Comparison of ENCODE assay signal across 8 mouse cellular contexts in the genomic region with DNA sequence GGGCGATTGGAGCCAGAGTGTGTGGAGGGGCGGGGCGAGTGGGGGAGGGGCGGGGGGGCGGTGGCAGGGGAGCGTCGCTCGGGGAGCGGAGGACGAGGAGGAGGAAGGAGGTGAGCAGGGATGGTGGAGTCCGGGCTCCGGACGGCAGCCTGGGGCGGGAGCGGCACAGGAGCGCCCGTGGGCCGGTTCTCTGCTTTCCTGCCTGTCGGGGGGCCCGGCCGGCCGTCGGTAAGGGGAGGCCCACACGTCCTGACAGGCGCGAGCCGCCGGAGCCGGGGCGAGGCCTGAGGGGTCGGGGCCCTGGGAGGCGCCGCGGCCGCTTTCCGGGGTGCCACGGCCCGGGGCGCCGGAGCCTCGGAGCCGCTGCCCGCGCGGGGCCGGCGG. TPM values are rescaled to one million over a fixed set of nuclear protein-coding genes. Genes with fewer than 3 reads are reported as not detected.
DNase-seq lines count a peak whose midpoint lies in the region; ATAC-seq and TF ChIP-seq lines count a peak whose summit lies in the region.

No protein-coding gene starts in this region.

- H3K4me2 ChIP-seq in kidney, embryonic 15.5 days, result peak overlapping the region; percentile 67
- peak overlapping the region; percentile 53 for H3K4me2 ChIP-seq in hindbrain, embryonic 12.5 days (replicated peaks)
- H3K4me2 ChIP-seq in midbrain, embryonic 14.5 days (ENCODE audit: low read length), result peak overlapping the region; percentile 66

- H3K9me3 ChIP-seq in kidney, embryonic 15.5 days (replicated peaks), result no peaks in the 10 kb centered on the region
- no peaks in the 10 kb centered on the region for H3K9me3 ChIP-seq in hindbrain, embryonic 12.5 days (replicated peaks)
- H3K9me3 ChIP-seq in midbrain, embryonic 14.5 days (ENCODE audit: control insufficient read depth, low read length), result no peaks in the 10 kb centered on the region

- peak overlapping the region; percentile 98 for H3K9ac ChIP-seq in kidney, embryonic 15.5 days
- H3K9ac ChIP-seq in hindbrain, embryonic 12.5 days, result peak overlapping the region; percentile 99
- peak overlapping the region; percentile 88 for H3K9ac ChIP-seq in midbrain, embryonic 14.5 days (replicated peaks; ENCODE audit: low read length)

- H3K4me1 ChIP-seq in kidney, embryonic 15.5 days, result peaks cover 20% of the 10 kb centered on the region
- H3K4me1 ChIP-seq in bone marrow, adult 2 months (ENCODE audit: control insufficient read depth, insufficient read depth, low read length), result no peaks in the 10 kb centered on the region; the same call in 1 of the 2 replicates
- H3K4me1 ChIP-seq in hindbrain, embryonic 12.5 days, result peaks cover 14% of the 10 kb centered on the region
- H3K4me1 ChIP-seq in midbrain, embryonic 14.5 days (ENCODE audit: control insufficient read depth, insufficient read depth, low read length), result peaks cover 21% of the 10 kb centered on the region

- H3K27ac ChIP-seq in kidney, embryonic 15.5 days, result peak overlapping the region; percentile 98
- peak overlapping the region; percentile 96 for H3K27ac ChIP-seq in bone marrow, adult 2 months (ENCODE audit: control insufficient read depth, insufficient read depth, low read depth, low read length, poor library complexity)
- H3K27ac ChIP-seq in hindbrain, embryonic 12.5 days, result peak overlapping the region; percentile 98
- H3K27ac ChIP-seq in midbrain, embryonic 14.5 days (replicated peaks; ENCODE audit: low read depth, low read length), result peak overlapping the region; percentile 95

- peak; percentile 68; the same call in 1 of the 2 replicates for TF ChIP-seq POLR2A in bone marrow, adult 2 months (IDR thresholded peaks at IDR 0.05; ENCODE audit: borderline replicate concordance, control insufficient read depth, low read depth, low read length)

- no peak for DNase-seq in kidney, postnatal 4 days
- DNase-seq in midbrain, embryonic 14.5 days, result no peak
- DNase-seq in cerebellum, postnatal 25 days, result no peak
- no peak for DNase-seq in adrenal gland, postnatal 25 days

- no peak for TF ChIP-seq CTCF in bone marrow, adult 2 months (IDR thresholded peaks at IDR 0.05; ENCODE audit: control insufficient read depth, insufficient read depth, low read length)

- 0% methylated on average over 39 of the region's 47 CpGs for WGBS in kidney, embryonic 15.5 days
- under 1% methylated on average over 36 of the region's 47 CpGs for WGBS in bone marrow, adult 2 months
- WGBS in hindbrain, embryonic 12.5 days, result under 1% methylated on average over 28 of the region's 47 CpGs
- WGBS in midbrain, embryonic 14.5 days, result under 1% methylated on average over 42 of the region's 47 CpGs

- no peak; the same call in 1 of the 2 replicates for ATAC-seq in kidney, embryonic 15.5 days (replicated peaks; ENCODE audit: low FRiP score)
- ATAC-seq in hindbrain, embryonic 12.5 days (ENCODE audit: low FRiP score), result peak; percentile 82; the same call in 1 of the 2 replicates
- ATAC-seq in midbrain, embryonic 14.5 days (ENCODE audit: low FRiP score, low TSS enrichment), result no peak
- ATAC-seq in frontal cortex, adult (ENCODE audit: low TSS enrichment), result no peak; the same call in 1 of the 2 replicates

- peak overlapping the region; percentile 96 for H3K4me3 ChIP-seq in kidney, embryonic 15.5 days (replicated peaks)
- peak overlapping the region; percentile 83 for H3K4me3 ChIP-seq in bone marrow, adult 2 months (replicated peaks; ENCODE audit: control insufficient read depth, low read depth, low read length)
- H3K4me3 ChIP-seq in hindbrain, embryonic 12.5 days, result peak overlapping the region; percentile 96
- H3K4me3 ChIP-seq in midbrain, embryonic 14.5 days (replicated peaks; ENCODE audit: low read depth, low read length), result peak overlapping the region; percentile 79

- peaks cover 9% of the 10 kb centered on the region for H3K36me3 ChIP-seq in kidney, embryonic 15.5 days
- no peaks in the 10 kb centered on the region for H3K36me3 ChIP-seq in hindbrain, embryonic 12.5 days
- H3K36me3 ChIP-seq in midbrain, embryonic 14.5 days (ENCODE audit: control insufficient read depth, insufficient read depth, low read length), result no peaks in the 10 kb centered on the region

- no peaks in the 10 kb centered on the region for H3K27me3 ChIP-seq in kidney, embryonic 15.5 days
- no peaks in the 10 kb centered on the region for H3K27me3 ChIP-seq in hindbrain, embryonic 12.5 days
- no peaks in the 10 kb centered on the region for H3K27me3 ChIP-seq in midbrain, embryonic 14.5 days (ENCODE audit: control insufficient read depth, insufficient read depth, low read length)

RNA-seq across cellular contexts. Expression of a gene that starts 0.4 kb away (rescaled TPM):
- polyA plus RNA-seq in kidney, embryonic 15.5 days (2015; fragmentation: Nextera tagmentation; extraction: Ambion mirVana), result 72.3 and 81.5 TPM in 2 replicates
- polyA plus RNA-seq in bone marrow, adult 2 months (2011; ENCODE audit: insufficient read depth, insufficient read length, low replicate concordance, missing spikeins), result 25.8 and 32.5 TPM in 2 replicates
- 113 and 119 TPM in 2 replicates for polyA plus RNA-seq in hindbrain, embryonic 12.5 days (2016; fragmentation: Nextera tagmentation; extraction: Ambion mirVana)
- 134 and 163 TPM in 2 replicates for polyA plus RNA-seq in midbrain, embryonic 14.5 days (2014; fragmentation: Nextera tagmentation; extraction: Ambion mirVana)
- 29.3 and 30.2 TPM in 2 replicates for total RNA-seq in adrenal gland, postnatal 25 days (2021)

RNA-seq across cellular contexts. Expression of a gene that starts 0.7 kb away (rescaled TPM):
- polyA plus RNA-seq in kidney, embryonic 15.5 days (2015; fragmentation: Nextera tagmentation; extraction: Ambion mirVana), result 50.2 and 51.5 TPM in 2 replicates
- polyA plus RNA-seq in bone marrow, adult 2 months (2011; ENCODE audit: insufficient read depth, insufficient read length, low replicate concordance, missing spikeins), result 11.8 and 17.4 TPM in 2 replicates
- polyA plus RNA-seq in hindbrain, embryonic 12.5 days (2016; fragmentation: Nextera tagmentation; extraction: Ambion mirVana), result 73.3 and 77.5 TPM in 2 replicates
- polyA plus RNA-seq in midbrain, embryonic 14.5 days (2014; fragmentation: Nextera tagmentation; extraction: Ambion mirVana), result 59.9 and 76.7 TPM in 2 replicates
- 48.5 and 53.0 TPM in 2 replicates for total RNA-seq in adrenal gland, postnatal 25 days (2021)

RNA-seq across cellular contexts. Expression of a gene that starts 52.7 kb away (rescaled TPM):
- polyA plus RNA-seq in kidney, embryonic 15.5 days (2015; fragmentation: Nextera tagmentation; extraction: Ambion mirVana), result 122 and 124 TPM in 2 replicates
- polyA plus RNA-seq in bone marrow, adult 2 months (2011; ENCODE audit: insufficient read depth, insufficient read length, low replicate concordance, missing spikeins), result 47.8 and 49.6 TPM in 2 replicates
- polyA plus RNA-seq in hindbrain, embryonic 12.5 days (2016; fragmentation: Nextera tagmentation; extraction: Ambion mirVana), result 103 and 113 TPM in 2 replicates
- polyA plus RNA-seq in midbrain, embryonic 14.5 days (2014; fragmentation: Nextera tagmentation; extraction: Ambion mirVana), result 73.9 and 74.2 TPM in 2 replicates
- 112 and 144 TPM in 2 replicates for total RNA-seq in adrenal gland, postnatal 25 days (2021)
